Mouse (Mus musculus): ENCODE measurements around the gene Ppp1r7. TPM values are rescaled to one million over a fixed set of nuclear protein-coding genes. Genes with fewer than 3 reads are reported as not detected.

Ppp1r7 gene
- 10 to 100 TPM in 1 of 2 experiments, 1 to 10 TPM in 1; 4.2 to 14.6 TPM for polyA plus RNA-seq (2012; fragmentation: generic; extraction: Trizol)

GRCm38 (mm10) chr1:93342648-93343503 is at the start of gene Ppp1r7, which contains the start of gene Pask:
TSS of gene Ppp1r7 (plus strand) at chr1:93342854.
TSS of gene Pask (minus strand) at chr1:93343482.

GRCm38 (mm10) chr1:93305581-93306337 is 36.9 kb upstream of the Ppp1r7 start, which contains the start of gene Mterf4:
TSS of gene Mterf4 (minus strand) at chr1:93305915.

GRCm38 (mm10) chr1:93373665-93374064 is 31.0 kb downstream of the Ppp1r7 start, which contains the start of gene Ano7:
TSS of gene Ano7 (plus strand) at chr1:93373930.

Other genes with a start within 250 kb of the Ppp1r7 start
- gene Kif1a, start 240.9 kb upstream of the Ppp1r7 start, polyA plus RNA-seq (2012; fragmentation: generic; extraction: Trizol), result under 1 TPM in 1 of 2 experiments, not detected in 1; 0.01 TPM
- under 1 TPM in 1 of 2 experiments, not detected in 1; 0.19 TPM for gene Agxt, start 207.6 kb upstream of the Ppp1r7 start, polyA plus RNA-seq (2012; fragmentation: generic; extraction: Trizol)
- under 1 TPM in 1 of 2 experiments, not detected in 1; 0.18 TPM for gene 2310007B03Rik, start 181.9 kb upstream of the Ppp1r7 start, polyA plus RNA-seq (2012; fragmentation: generic; extraction: Trizol)
- gene Crocc2, start 174.1 kb upstream of the Ppp1r7 start, polyA plus RNA-seq (2012; fragmentation: generic; extraction: Trizol), result 1 to 10 TPM in 1 of 2 experiments, under 1 TPM in 1; 0.01 to 8.1 TPM
- 100 to 1,000 TPM in 1 of 2 experiments, under 1 TPM in 1; 0.06 to 167 TPM for gene Sned1, start 107.0 kb upstream of the Ppp1r7 start, polyA plus RNA-seq (2012; fragmentation: generic; extraction: Trizol)
- gene Mterf4, start 36.9 kb upstream of the Ppp1r7 start, polyA plus RNA-seq (2012; fragmentation: generic; extraction: Trizol), result 100 to 1,000 TPM in 1 of 2 experiments, 1 to 10 TPM in 1; 6.4 to 247 TPM
- 10 to 100 TPM in 1 of 2 experiments, 1 to 10 TPM in 1; 4.1 to 11.0 TPM for gene Pask, start 628 bp downstream of the Ppp1r7 start, polyA plus RNA-seq (2012; fragmentation: generic; extraction: Trizol)
- under 1 TPM in 1 of 2 experiments, not detected in 1; 0.02 TPM for gene Ano7, start 31.1 kb downstream of the Ppp1r7 start, polyA plus RNA-seq (2012; fragmentation: generic; extraction: Trizol)
- 100 to 1,000 TPM in 1 of 2 experiments, 10 to 100 TPM in 1; 24.8 to 171 TPM for gene Hdlbp, start 136.0 kb downstream of the Ppp1r7 start, polyA plus RNA-seq (2012; fragmentation: generic; extraction: Trizol)
- 1 to 10 TPM in 1 of 2 experiments, under 1 TPM in 1; 0.78 to 5.4 TPM for gene Farp2, start 169.2 kb downstream of the Ppp1r7 start, polyA plus RNA-seq (2012; fragmentation: generic; extraction: Trizol)